Mouse (Mus musculus): ENCODE results near the gene En2.

Gene En2

GRCm38 (mm10) chr5:28161383-28161937 is 4.0 kb upstream of the En2 start:
- no peak for DNase-seq

- no peak for DNase-seq
These were observed 3.5 kb upstream of the En2 start for GRCm38 (mm10) chr5:28161938-28162402.

DNA sequence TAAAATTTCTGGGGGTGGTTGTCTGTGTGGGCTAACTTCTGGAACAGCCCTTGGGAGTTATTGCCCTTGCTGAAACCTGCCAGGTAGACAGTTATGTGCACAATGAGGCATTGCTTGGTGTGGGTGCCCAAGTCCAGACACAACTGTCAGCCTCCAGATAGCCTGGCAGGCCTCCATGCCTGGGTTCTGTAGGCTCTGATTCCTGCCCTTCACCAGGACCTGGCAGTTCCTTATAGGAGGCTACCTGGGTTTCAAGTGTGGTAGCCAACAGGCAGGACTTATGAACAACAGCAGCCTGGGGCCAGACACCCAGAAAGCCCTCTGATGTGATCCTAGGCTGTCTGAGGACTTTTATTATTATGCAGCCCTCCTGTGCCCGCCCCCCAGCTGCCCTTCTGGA is 1.6 kb upstream of the En2 start:
- DNase-seq, result no peak

DNA sequence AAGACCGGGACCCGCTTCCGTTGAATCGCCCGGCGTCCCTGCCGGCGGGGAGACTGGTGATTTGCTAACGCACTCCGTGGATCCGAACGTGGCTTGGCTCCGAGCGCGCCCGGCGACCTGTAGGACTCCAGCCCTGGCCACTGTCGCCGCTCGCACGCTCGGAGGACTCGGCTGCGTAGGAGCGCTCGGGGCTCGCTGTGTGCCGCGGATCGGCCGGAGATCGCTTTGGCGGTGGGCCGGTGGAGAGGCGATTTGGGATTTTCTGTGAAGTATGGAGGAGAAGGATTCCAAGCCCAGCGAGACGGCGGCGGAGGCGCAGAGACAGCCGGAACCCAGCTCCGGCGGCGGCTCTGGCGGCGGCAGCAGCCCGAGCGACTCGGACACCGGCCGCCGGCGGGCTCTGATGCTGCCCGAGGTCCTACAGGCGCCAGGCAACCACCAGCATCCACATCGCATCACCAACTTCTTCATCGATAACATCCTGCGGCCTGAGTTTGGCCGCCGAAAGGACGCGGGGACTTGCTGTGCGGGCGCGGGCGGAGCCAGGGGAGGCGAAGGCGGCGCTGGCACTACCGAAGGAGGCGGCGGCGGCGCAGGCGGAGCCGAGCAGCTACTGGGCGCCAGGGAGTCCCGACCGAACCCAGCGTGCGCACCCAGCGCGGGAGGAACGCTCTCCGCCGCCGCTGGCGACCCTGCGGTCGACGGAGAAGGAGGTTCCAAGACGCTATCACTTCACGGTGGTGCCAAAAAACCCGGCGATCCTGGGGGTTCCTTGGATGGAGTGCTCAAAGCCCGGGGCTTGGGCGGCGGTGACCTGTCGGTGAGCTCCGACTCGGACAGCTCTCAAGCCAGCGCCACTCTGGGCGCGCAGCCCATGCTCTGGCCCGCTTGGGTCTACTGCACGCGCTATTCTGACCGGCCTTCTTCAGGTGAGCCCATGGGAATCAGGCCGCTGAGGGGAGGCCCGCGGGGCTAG is 1.1 kb downstream of the En2 start:
- no peak for DNase-seq

GRCm38 (mm10) chr5:28167611-28168252 is 2.2 kb downstream of the En2 start:
- DNase-seq, result no peak

- DNase-seq, result no peak
These were observed 3.0 kb downstream of the En2 start for GRCm38 (mm10) chr5:28168253-28169165.

DNA sequence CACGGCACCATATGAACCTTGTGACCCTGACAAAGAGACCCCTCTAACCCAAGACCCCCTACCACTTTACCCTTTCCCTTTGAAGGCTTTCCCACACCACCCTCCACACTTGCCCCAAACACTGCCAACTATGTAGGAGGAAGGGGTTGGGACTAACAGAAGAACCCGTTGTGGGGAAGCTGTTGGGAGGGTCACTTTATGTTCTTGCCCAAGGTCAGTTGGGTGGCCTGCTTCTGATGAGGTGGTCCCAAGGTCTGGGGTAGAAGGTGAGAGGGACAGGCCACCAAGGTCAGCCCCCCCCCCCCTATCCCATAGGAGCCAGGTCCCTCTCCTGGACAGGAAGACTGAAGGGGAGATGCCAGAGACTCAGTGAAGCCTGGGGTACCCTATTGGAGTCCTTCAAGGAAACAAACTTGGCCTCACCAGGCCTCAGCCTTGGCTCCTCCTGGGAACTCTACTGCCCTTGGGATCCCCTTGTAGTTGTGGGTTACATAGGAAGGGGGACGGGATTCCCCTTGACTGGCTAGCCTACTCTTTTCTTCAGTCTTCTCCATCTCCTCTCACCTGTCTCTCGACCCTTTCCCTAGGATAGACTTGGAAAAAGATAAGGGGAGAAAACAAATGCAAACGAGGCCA is 3.8 kb downstream of the En2 start:
- no peak for DNase-seq

DNA sequence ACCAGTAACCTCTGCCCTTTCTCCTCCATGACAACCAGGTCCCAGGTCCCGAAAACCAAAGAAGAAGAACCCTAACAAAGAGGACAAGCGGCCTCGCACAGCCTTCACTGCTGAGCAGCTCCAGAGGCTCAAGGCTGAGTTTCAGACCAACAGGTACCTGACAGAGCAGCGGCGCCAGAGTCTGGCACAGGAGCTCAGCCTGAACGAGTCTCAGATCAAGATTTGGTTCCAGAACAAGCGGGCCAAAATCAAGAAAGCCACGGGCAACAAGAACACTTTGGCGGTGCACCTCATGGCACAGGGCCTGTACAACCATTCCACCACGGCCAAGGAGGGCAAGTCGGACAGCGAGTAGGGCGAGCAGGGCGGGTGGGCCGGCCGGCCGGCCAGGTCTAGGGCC is 4.6 kb downstream of the En2 start:
- no peak for DNase-seq

GRCm38 (mm10) chr5:28170892-28171291 is 5.4 kb downstream of the En2 start:
- no peak for DNase-seq

GRCm38 (mm10) chr5:28171667-28172066 is 6.2 kb downstream of the En2 start:
- no peak for DNase-seq

- DNase-seq, result no peak
These were observed 6.9 kb downstream of the En2 start for GRCm38 (mm10) chr5:28172261-28172920.

- no peak for DNase-seq
These were observed 7.6 kb downstream of the En2 start for GRCm38 (mm10) chr5:28172921-28173670.

- no peak for DNase-seq
These were observed 8.2 kb downstream of the En2 start for GRCm38 (mm10) chr5:28173674-28174073.

DNA sequence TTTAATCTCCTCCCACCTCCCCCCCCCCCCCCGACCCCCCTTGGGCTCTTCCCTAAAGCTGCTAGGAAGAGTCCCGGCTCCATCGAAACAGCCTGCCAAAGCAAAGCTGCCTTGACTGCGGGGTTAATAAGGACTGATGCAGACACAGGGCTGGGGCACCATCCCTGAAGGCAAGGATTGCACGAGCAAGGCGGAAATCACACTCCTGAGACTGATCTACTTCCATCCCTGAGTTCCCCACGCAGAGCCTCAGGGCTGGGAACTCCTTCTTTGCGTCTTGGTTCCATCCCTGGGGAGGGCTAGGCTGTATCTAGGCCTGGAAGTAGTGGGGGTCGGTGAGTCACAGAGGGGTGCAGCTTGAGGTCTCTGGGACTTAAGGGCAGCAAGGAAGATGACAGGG is 8.6 kb downstream of the En2 start:
- DNase-seq, result no peak

DNA sequence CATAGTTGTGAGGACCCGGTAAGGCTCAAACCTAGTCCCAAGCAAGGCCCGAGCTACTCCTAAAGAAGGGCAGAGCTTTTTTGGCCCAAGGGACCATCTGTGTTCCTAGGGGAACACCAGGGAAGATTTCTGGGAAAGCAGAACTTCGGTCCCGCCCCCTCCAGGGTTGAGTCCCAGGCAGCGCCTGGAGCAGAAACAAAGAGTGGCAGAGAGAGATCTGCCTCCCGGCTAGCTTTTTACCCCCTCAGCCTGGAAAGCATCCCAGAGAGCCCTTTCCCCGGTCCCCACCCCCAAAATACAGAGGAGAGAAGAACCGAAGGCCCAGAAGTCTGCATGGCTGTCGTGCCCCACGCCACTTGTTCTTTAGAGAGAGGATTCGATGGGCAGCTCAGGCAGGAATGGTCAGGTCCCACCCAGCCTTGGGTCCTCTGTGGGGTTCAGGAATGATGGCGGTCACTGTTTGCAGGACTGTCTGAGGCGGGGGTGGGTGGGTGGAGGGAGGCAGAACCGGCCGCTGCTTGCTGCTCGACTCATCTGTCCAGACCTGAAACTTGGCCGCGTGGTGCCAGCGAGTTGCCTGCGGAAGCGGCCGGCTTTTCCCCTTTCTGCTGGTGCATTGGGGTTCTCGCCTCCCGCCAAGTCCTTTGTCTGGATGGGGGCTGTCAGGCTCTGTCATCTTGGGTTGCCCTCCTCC is 9.5 kb downstream of the En2 start:
- DNase-seq, result no peak

GRCm38 (mm10) chr5:28175570-28175919 is 10.1 kb downstream of the En2 start:
- no peak for DNase-seq

DNA sequence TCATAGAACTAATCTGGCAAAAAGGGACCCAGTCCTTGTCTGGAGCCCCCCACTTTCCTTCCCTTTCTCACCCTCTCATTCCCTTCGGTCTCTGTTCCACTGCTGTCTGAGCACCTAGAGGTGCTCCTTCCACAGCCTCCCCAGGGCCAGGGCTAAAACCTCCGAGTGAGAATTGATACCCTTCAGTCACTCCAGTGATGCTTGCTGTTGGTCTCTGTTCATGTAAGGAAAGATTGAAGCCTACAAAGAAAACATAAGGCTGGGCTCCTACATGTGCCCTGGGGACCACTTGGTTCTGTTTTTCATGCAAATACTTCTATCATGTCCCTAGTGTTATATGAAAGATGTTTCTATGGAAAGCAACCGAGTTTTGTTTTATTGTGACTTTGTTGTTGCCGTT is 10.5 kb downstream of the En2 start:
- DNase-seq, result no peak

DNA sequence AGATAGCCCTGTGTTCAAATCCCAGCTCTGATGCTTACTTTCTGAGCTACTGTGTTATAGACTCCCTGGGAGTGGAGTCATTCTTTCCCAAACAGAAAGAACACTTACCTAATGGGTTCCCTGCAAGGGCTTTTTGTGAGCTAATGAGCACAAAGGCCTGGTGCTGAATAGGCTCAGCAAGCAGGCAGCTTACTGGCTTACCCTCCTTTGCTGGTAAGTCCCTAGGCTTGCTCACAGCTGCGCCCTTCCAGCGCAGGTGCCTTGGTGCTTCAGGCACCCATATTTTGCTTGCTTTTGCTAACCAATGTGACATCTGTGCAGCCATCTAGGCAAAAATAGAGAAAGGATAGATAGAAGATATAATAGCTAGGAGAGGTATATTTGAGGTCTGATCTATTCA is 11.1 kb downstream of the En2 start:
- DNase-seq, result no peak

- no peak for DNase-seq
These were observed 12.8 kb downstream of the En2 start for GRCm38 (mm10) chr5:28178322-28178721.

DNA sequence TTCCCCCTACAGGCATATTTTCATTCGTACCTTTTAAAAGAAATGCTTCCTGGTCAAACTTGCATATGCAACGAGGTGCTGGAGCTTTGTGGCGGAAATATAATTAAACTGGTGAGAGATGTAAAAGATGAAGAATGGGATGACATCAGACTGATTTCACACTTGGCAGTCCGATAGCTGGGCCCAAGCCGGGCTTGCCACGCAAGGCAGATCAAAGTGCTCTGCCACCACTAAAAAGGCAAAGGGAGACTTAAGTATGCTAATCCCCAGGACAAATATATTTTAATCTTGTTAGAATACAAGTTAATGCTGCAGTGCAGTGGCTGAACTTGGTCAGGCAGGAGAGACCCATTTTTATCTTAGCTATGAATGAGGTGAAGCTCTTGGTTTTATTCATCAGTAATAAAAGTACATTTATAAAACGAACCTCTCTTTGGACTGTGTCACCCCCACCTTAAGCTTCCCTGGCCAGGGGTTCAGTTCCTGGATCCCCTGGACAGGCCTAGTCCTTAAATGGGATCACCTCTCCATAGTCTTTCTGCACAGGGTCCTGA is 13.8 kb downstream of the En2 start:
- no peak for DNase-seq

Measured in thymus, postnatal 25 days (tissue).